Mouse (Mus musculus) kidney, adult 2 months (tissue): ENCODE measurements around the gene Apol9a.

Source experiments
- CTCF ChIP-seq: fragments of 200-500 bp; conservative IDR thresholded peaks from 2 replicates; pipeline ENCODE4 v1.5.1; 2011; ENCODE audit warnings: low read depth, mild to moderate bottlenecking, control low read depth, low read length, moderate library complexity, mixed read lengths; ENCODE audit not compliant: insufficient read depth, insufficient read length
- POLR2A ChIP-seq: fragments of 200-500 bp; IDR thresholded peaks from one replicate; pipeline ENCODE4 v1.6.1; 2011; ENCODE audit warnings: low read depth, low read length, control low read depth

GRCm38 (mm10) chr15:77359486-77359885 lies 51.4 kb downstream of the Apol9a start:
- no peak for TF ChIP-seq POLR2A
- TF ChIP-seq CTCF: no peak
